Mouse (Mus musculus): ENCODE results near the gene Stip1. TPM values are rescaled to one million over a fixed set of nuclear protein-coding genes. Genes with fewer than 3 reads are reported as not detected.
A peak's percentile ranks its signal among the peaks of the same experiment; 100 is the strongest.
"Not testable (repeated sequence)": the region's sequence is repeated elsewhere in the genome, so short reads cannot be mapped to it uniquely, and the experiment has no call there.

The Stip1 gene
- polyA plus RNA-seq, 1 experiment = 544 TPM

GRCm38 (mm10) chr19:7057722-7058207 lies 18.0 kb upstream of the Stip1 start:
- H3K27me3 ChIP-seq (ENCODE audit: control insufficient read depth, insufficient read depth, low read length, poor library complexity, severe bottlenecking) = no peaks in the 10 kb centered on the region
- H3K4me3 ChIP-seq (ENCODE audit: low read depth, low read length) = peak overlapping the region; percentile 72
- peak overlapping the region; percentile 76 for H3K9ac ChIP-seq (ENCODE audit: low read depth, poor library complexity, severe bottlenecking)
- no peaks in the 10 kb centered on the region for H3K9me3 ChIP-seq (replicated peaks; ENCODE audit: control insufficient read depth, insufficient read depth, low read length, poor library complexity, severe bottlenecking)
- peak overlapping the region; percentile 51 for H3K27ac ChIP-seq (ENCODE audit: insufficient read depth, low read length)
- TF ChIP-seq EP300 (IDR thresholded peaks at IDR 0.05; ENCODE audit: insufficient read depth, low read depth, low read length) (no peak), CTCF (IDR thresholded peaks at IDR 0.05; ENCODE audit: low read depth, low read length) (peak; percentile 64), POLR2A (IDR thresholded peaks at IDR 0.05; ENCODE audit: insufficient read depth, low read length) (peak; percentile 95)
- peaks cover 7% of the 10 kb centered on the region for H3K4me1 ChIP-seq (ENCODE audit: control insufficient read depth, insufficient read depth, low read length)
- no peaks in the 10 kb centered on the region for H3K36me3 ChIP-seq (ENCODE audit: control insufficient read depth, insufficient read depth, low read length, poor library complexity, severe bottlenecking)

GRCm38 (mm10) chr19:7057126-7057721 lies 17.5 kb upstream of the Stip1 start:
- Histone ChIP-seq H3K9me3 (replicated peaks; ENCODE audit: control insufficient read depth, insufficient read depth, low read length, poor library complexity, severe bottlenecking) (no peaks in the 10 kb centered on the region), H3K4me1 (ENCODE audit: control insufficient read depth, insufficient read depth, low read length) (peaks cover 7% of the 10 kb centered on the region), H3K27ac (ENCODE audit: insufficient read depth, low read length) (no peak overlapping the region), H3K36me3 (ENCODE audit: control insufficient read depth, insufficient read depth, low read length, poor library complexity, severe bottlenecking) (no peaks in the 10 kb centered on the region), H3K4me3 (ENCODE audit: low read depth, low read length) (peak overlapping the region; percentile 72), H3K9ac (ENCODE audit: low read depth, poor library complexity, severe bottlenecking) (peak overlapping the region; percentile 76), H3K27me3 (ENCODE audit: control insufficient read depth, insufficient read depth, low read length, poor library complexity, severe bottlenecking) (no peaks in the 10 kb centered on the region)
- TF ChIP-seq CTCF (IDR thresholded peaks at IDR 0.05; ENCODE audit: low read depth, low read length) (no peak), POLR2A (IDR thresholded peaks at IDR 0.05; ENCODE audit: insufficient read depth, low read length) (no peak)

GRCm38 (mm10) chr19:7056248-7057087 lies 16.7 kb upstream of the Stip1 start, which contains the start of gene Macrod1:
Macrod1 (plus strand) TSS chr19:7056810.
- Histone ChIP-seq H3K27me3 (ENCODE audit: control insufficient read depth, insufficient read depth, low read length, poor library complexity, severe bottlenecking) (no peaks in the 10 kb centered on the region), H3K9ac (ENCODE audit: low read depth, poor library complexity, severe bottlenecking) (peak within 1 kb of the TSS; percentile 76), H3K36me3 (ENCODE audit: control insufficient read depth, insufficient read depth, low read length, poor library complexity, severe bottlenecking) (no peaks in the 10 kb centered on the region), H3K4me1 (ENCODE audit: control insufficient read depth, insufficient read depth, low read length) (peaks cover 7% of the 10 kb centered on the region), H3K9me3 (replicated peaks; ENCODE audit: control insufficient read depth, insufficient read depth, low read length, poor library complexity, severe bottlenecking) (no peaks in the 10 kb centered on the region), H3K4me3 (ENCODE audit: low read depth, low read length) (peak within 1 kb of the TSS; percentile 72), H3K27ac (ENCODE audit: insufficient read depth, low read length) (no peak within 1 kb of the TSS)
- no peak for TF ChIP-seq EP300 (IDR thresholded peaks at IDR 0.05; ENCODE audit: insufficient read depth, low read depth, low read length)
- no peak for TF ChIP-seq CTCF (IDR thresholded peaks at IDR 0.05; ENCODE audit: low read depth, low read length)
- TF ChIP-seq POLR2A (IDR thresholded peaks at IDR 0.05; ENCODE audit: insufficient read depth, low read length) = no peak

GRCm38 (mm10) chr19:7055173-7055572 lies 15.4 kb upstream of the Stip1 start:
- peak overlapping the region; percentile 51 for H3K27ac ChIP-seq (ENCODE audit: insufficient read depth, low read length)
- H3K9ac ChIP-seq (ENCODE audit: low read depth, poor library complexity, severe bottlenecking) = no peak overlapping the region
- no peaks in the 10 kb centered on the region for H3K36me3 ChIP-seq (ENCODE audit: control insufficient read depth, insufficient read depth, low read length, poor library complexity, severe bottlenecking)
- H3K27me3 ChIP-seq (ENCODE audit: control insufficient read depth, insufficient read depth, low read length, poor library complexity, severe bottlenecking) = no peaks in the 10 kb centered on the region
- H3K4me3 ChIP-seq (ENCODE audit: low read depth, low read length) = no peak overlapping the region
- no peaks in the 10 kb centered on the region for H3K9me3 ChIP-seq (replicated peaks; ENCODE audit: control insufficient read depth, insufficient read depth, low read length, poor library complexity, severe bottlenecking)
- TF ChIP-seq POLR2A (IDR thresholded peaks at IDR 0.05; ENCODE audit: insufficient read depth, low read length) = no peak
- peak; percentile 41 for TF ChIP-seq CTCF (IDR thresholded peaks at IDR 0.05; ENCODE audit: low read depth, low read length)
- peaks cover 7% of the 10 kb centered on the region for H3K4me1 ChIP-seq (ENCODE audit: control insufficient read depth, insufficient read depth, low read length)

GRCm38 (mm10) chr19:7054772-7055171 lies 15.0 kb upstream of the Stip1 start:
- H3K4me3 ChIP-seq (ENCODE audit: low read depth, low read length) = no peak overlapping the region
- no peaks in the 10 kb centered on the region for H3K27me3 ChIP-seq (ENCODE audit: control insufficient read depth, insufficient read depth, low read length, poor library complexity, severe bottlenecking)
- TF ChIP-seq POLR2A (IDR thresholded peaks at IDR 0.05; ENCODE audit: insufficient read depth, low read length) (no peak), EP300 (IDR thresholded peaks at IDR 0.05; ENCODE audit: insufficient read depth, low read depth, low read length) (no peak), CTCF (IDR thresholded peaks at IDR 0.05; ENCODE audit: low read depth, low read length) (no peak)
- H3K9ac ChIP-seq (ENCODE audit: low read depth, poor library complexity, severe bottlenecking) = peak overlapping the region; percentile 33
- no peaks in the 10 kb centered on the region for H3K36me3 ChIP-seq (ENCODE audit: control insufficient read depth, insufficient read depth, low read length, poor library complexity, severe bottlenecking)
- peak overlapping the region; percentile 51 for H3K27ac ChIP-seq (ENCODE audit: insufficient read depth, low read length)
- H3K9me3 ChIP-seq (replicated peaks; ENCODE audit: control insufficient read depth, insufficient read depth, low read length, poor library complexity, severe bottlenecking) = no peaks in the 10 kb centered on the region
- H3K4me1 ChIP-seq (ENCODE audit: control insufficient read depth, insufficient read depth, low read length) = peaks cover 7% of the 10 kb centered on the region

- not testable (repeated sequence) for H3K9ac ChIP-seq (ENCODE audit: low read depth, poor library complexity, severe bottlenecking); H3K27me3 ChIP-seq (ENCODE audit: control insufficient read depth, insufficient read depth, low read length, poor library complexity, severe bottlenecking); H3K4me1 ChIP-seq (ENCODE audit: control insufficient read depth, insufficient read depth, low read length); H3K27ac ChIP-seq (ENCODE audit: insufficient read depth, low read length); H3K36me3 ChIP-seq (ENCODE audit: control insufficient read depth, insufficient read depth, low read length, poor library complexity, severe bottlenecking); H3K4me3 ChIP-seq (ENCODE audit: low read depth, low read length); H3K9me3 ChIP-seq (replicated peaks; ENCODE audit: control insufficient read depth, insufficient read depth, low read length, poor library complexity, severe bottlenecking)
These were observed 13.6 kb upstream of the Stip1 start for GRCm38 (mm10) chr19:7053382-7053781.

Measured in ES-Bruce4 (cell line).